ENCODE assay signal across 32 mouse cellular contexts in genomic region chr13:17042332-17042731, GRCm38 (mm10).
"Had no signal": no experiment of that assay in that cellular context is flagged by ENCODE, and none has a peak within 500 bp of the region (broad histone marks: within the 10 kb centered on the region; RNA-seq: fewer than 3 reads in every experiment).

No protein-coding gene starts in this region.

- H3K9ac ChIP-seq: limb, embryonic 12.5 days; limb, embryonic 13.5 days; limb, embryonic 15.5 days; liver, embryonic 12.5 days; liver, embryonic 13.5 days; liver, embryonic 14.5 days; liver, embryonic 15.5 days; liver, postnatal 0 days; lung, embryonic 14.5 days; lung, embryonic 15.5 days; midbrain, embryonic 12.5 days; midbrain, embryonic 13.5 days; midbrain, embryonic 15.5 days; neural tube, embryonic 12.5 days had no signal

- ATAC-seq: liver, embryonic 12.5 days; liver, postnatal 0 days; lung, postnatal 0 days; midbrain, embryonic 13.5 days; midbrain, embryonic 15.5 days; midbrain, embryonic 16.5 days had no signal

- H3K9me3 ChIP-seq: limb, embryonic 10.5 days; limb, embryonic 12.5 days; limb, embryonic 13.5 days; limb, embryonic 15.5 days; liver, embryonic 12.5 days; liver, embryonic 13.5 days; liver, embryonic 15.5 days; lung, embryonic 15.5 days; megakaryocyte, embryonic 14.5 days; midbrain, embryonic 10.5 days; midbrain, embryonic 12.5 days; midbrain, embryonic 13.5 days; midbrain, embryonic 15.5 days; neural tube, embryonic 12.5 days had no signal

- H3K36me3 ChIP-seq: limb, embryonic 10.5 days; limb, embryonic 12.5 days; limb, embryonic 13.5 days; limb, embryonic 15.5 days; liver, embryonic 12.5 days; liver, embryonic 13.5 days; liver, embryonic 15.5 days; lung, embryonic 15.5 days; midbrain, embryonic 10.5 days; midbrain, embryonic 12.5 days; midbrain, embryonic 13.5 days; midbrain, embryonic 15.5 days; neural tube, embryonic 12.5 days had no signal

- H3K27ac ChIP-seq: limb, embryonic 10.5 days; limb, embryonic 12.5 days; limb, embryonic 13.5 days; limb, embryonic 15.5 days; liver, embryonic 12.5 days; liver, embryonic 13.5 days; liver, embryonic 14.5 days; liver, embryonic 15.5 days; lung, embryonic 15.5 days; macrophage; midbrain, embryonic 10.5 days; midbrain, embryonic 12.5 days; midbrain, embryonic 13.5 days; midbrain, embryonic 15.5 days; neural tube, embryonic 12.5 days had no signal

- H3K4me2 ChIP-seq: limb, embryonic 12.5 days; limb, embryonic 13.5 days; limb, embryonic 15.5 days; liver, embryonic 11.5 days; liver, embryonic 12.5 days; liver, embryonic 13.5 days; liver, embryonic 15.5 days; lung, embryonic 14.5 days; lung, embryonic 15.5 days; midbrain, embryonic 11.5 days; midbrain, embryonic 12.5 days; midbrain, embryonic 13.5 days; midbrain, embryonic 15.5 days; neural tube, embryonic 12.5 days had no signal

- DNase-seq: left cerebral cortex, postnatal 4 days; liver; liver, embryonic 13.5 days; liver, postnatal 0 days; lung, adult 18-20 months; lung, adult 2 months; lung, embryonic 14.5 days; lung, postnatal 10 days; lung, postnatal 14 days; lung, postnatal 36 days; lung, postnatal 4 days; midbrain, embryonic 14.5 days had no signal

- H3K4me1 ChIP-seq: liver, embryonic 12.5 days; liver, embryonic 13.5 days; liver, embryonic 15.5 days; lung, embryonic 15.5 days; megakaryocyte, embryonic 14.5 days; midbrain, embryonic 10.5 days; midbrain, embryonic 12.5 days; midbrain, embryonic 13.5 days; midbrain, embryonic 15.5 days; neural tube, embryonic 12.5 days had no signal

- H3K27me3 ChIP-seq: limb, embryonic 12.5 days; limb, embryonic 13.5 days; limb, embryonic 15.5 days; liver, embryonic 12.5 days; liver, embryonic 13.5 days; liver, embryonic 15.5 days; lung, embryonic 15.5 days; megakaryocyte, embryonic 14.5 days; midbrain, embryonic 12.5 days; midbrain, embryonic 13.5 days; midbrain, embryonic 15.5 days; neural tube, embryonic 12.5 days had no signal

- H3K4me3 ChIP-seq: limb, embryonic 10.5 days; limb, embryonic 12.5 days; limb, embryonic 13.5 days; limb, embryonic 15.5 days; liver, embryonic 12.5 days; liver, embryonic 13.5 days; liver, embryonic 15.5 days; lung, embryonic 15.5 days; megakaryocyte, embryonic 14.5 days; midbrain, embryonic 10.5 days; midbrain, embryonic 12.5 days; midbrain, embryonic 13.5 days; midbrain, embryonic 15.5 days; myocyte; neural tube, embryonic 12.5 days had no signal
